Mouse (Mus musculus): Measurements from ENCODE around the gene Get4. TPM values are rescaled to one million over a fixed set of nuclear protein-coding genes. Genes with fewer than 3 reads are reported as not detected.
A peak's percentile ranks its signal among the peaks of the same experiment; 100 is the strongest.

The Get4 gene
- polyA plus RNA-seq, 1 experiment from 2014 or later, result 151 TPM

DNA sequence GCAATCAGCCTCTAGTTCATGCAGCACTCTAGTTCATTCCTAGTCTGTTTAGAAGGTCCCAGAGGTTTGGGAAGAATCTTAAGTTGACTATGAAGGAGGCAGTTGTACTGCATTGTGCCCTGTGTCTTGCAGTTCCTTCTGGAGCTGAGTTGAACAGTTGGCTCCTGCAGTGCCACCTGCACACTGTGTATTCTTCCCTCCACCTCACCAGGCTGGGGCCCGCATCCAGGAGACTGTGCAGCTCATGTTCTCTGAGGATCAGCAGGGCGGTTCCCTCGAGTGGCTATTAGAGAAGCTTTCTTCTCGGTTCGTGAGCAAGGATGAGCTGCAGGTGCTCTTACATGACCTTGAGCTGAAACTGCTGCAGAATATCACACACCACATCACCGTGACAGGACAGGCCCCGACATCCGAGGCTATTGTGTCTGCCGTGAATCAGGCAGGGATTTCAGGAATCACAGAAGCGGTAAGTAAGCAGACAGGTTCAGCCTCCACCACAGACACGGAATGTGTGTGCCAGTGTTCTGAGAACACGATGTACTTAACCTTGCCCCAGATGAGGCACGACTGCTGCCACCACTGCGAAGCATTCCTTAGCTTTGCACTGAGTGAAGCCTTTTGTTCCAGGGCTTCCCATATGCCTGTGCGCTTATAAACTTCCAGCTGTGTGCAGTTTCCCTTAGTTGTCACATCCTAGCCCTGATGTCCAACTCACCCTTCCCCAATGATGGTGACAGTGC lies 10.9 kb upstream of the Get4 start:
- no peak for ATAC-seq (ENCODE audit: insufficient number of reproducible peaks, low FRiP score)
- Histone ChIP-seq H3K27me3 (replicated peaks) (no peaks in the 10 kb centered on the region), H3K4me1 (replicated peaks) (peaks cover 25% of the 10 kb centered on the region), H3K4me3 (no peak overlapping the region), H3K9me3 (replicated peaks) (no peaks in the 10 kb centered on the region), H3K4me2 (no peak overlapping the region), H3K36me3 (peaks cover 94% of the 10 kb centered on the region), H3K27ac (ENCODE audit: poor library complexity, severe bottlenecking) (no peak overlapping the region), H3K9ac (no peak overlapping the region)
- 77% methylated on average over 15 of the region's 15 CpGs for WGBS

DNA sequence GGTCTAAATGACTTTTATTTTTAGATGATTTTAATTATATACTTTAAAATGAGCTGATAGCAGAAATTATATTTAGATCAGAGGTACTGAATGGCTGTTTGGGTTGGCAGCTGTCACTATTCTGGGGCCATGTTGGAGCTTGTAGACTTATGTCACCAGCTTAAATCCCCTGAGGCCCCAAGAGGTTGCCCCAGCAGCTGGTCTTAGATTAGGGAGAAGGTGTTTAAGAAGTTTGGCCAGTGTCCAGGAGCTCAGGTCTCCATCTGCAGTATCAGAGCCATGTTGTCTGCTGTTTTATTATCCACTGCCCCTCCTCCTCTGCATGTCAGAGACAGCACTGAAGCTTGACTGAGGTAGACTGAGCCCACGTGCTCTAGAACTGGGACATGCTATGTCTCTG lies 8.7 kb upstream of the Get4 start:
- no peak overlapping the region for H3K4me2 ChIP-seq
- H3K27ac ChIP-seq (ENCODE audit: poor library complexity, severe bottlenecking), result 0 out of 2 replicates have a peak overlapping the region, but pooled peaks have one; percentile 28
- H3K4me3 ChIP-seq, result no peak overlapping the region
- no peaks in the 10 kb centered on the region for H3K27me3 ChIP-seq (replicated peaks)
- no peaks in the 10 kb centered on the region for H3K9me3 ChIP-seq (replicated peaks)
- H3K36me3 ChIP-seq, result peaks cover 93% of the 10 kb centered on the region
- WGBS, result 57% methylated on average over 1 of the region's 1 CpGs
- ATAC-seq (ENCODE audit: insufficient number of reproducible peaks, low FRiP score), result no peak
- no peak overlapping the region for H3K9ac ChIP-seq
- peaks cover 31% of the 10 kb centered on the region for H3K4me1 ChIP-seq (replicated peaks)

DNA sequence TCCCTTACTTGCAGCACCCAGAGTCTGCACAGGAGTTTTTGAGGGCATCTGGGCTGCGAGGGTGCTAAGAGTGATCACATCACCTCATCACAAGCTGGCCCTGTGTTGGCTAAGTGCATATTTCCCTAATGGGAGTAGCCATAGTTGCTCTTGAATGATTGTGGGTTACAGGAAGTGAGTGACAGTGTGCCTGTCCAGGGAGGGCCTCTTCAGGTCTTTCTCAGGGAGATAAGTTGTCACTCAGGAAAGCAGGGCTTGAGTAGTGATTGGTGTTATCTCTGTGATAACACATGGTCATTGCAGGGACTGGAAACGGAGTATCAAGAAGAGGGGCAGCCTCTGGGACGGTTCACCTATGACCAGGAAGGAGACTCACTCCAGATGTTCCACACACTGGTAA lies 4.4 kb upstream of the Get4 start:
- H3K4me3 ChIP-seq, result no peak overlapping the region
- H3K9me3 ChIP-seq (replicated peaks), result no peaks in the 10 kb centered on the region
- no peak overlapping the region for H3K4me2 ChIP-seq
- H3K27ac ChIP-seq (ENCODE audit: poor library complexity, severe bottlenecking), result no peak overlapping the region
- no peak for ATAC-seq (ENCODE audit: insufficient number of reproducible peaks, low FRiP score)
- H3K36me3 ChIP-seq, result peaks cover 68% of the 10 kb centered on the region
- H3K9ac ChIP-seq, result no peak overlapping the region
- WGBS, result 31% methylated on average over 3 of the region's 3 CpGs
- peaks cover 29% of the 10 kb centered on the region for H3K4me1 ChIP-seq (replicated peaks)
- no peaks in the 10 kb centered on the region for H3K27me3 ChIP-seq (replicated peaks)

DNA sequence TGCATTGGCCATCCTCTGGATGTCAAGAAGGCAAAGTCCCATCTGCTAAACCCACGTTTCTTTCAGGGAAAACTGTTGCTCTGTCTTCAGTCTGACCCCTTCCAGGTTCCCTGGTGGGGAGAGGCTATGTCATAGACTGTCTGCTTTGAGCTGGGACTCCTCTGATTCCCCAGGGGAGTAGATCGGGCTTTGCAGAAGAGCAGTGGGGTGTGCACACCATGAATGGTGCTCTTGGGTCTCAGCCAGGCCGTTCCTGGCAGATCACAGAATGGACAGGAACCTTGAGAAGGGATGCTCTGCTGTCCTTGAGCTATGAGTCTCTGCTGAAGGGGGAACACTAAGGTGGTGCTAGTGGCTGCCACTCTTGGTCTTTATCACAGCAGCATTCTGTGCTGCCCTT lies 3.3 kb upstream of the Get4 start:
- WGBS, result 80% methylated on average over 3 of the region's 3 CpGs
- H3K9ac ChIP-seq, result no peak overlapping the region
- ATAC-seq (ENCODE audit: insufficient number of reproducible peaks, low FRiP score), result no peak
- H3K27ac ChIP-seq (ENCODE audit: poor library complexity, severe bottlenecking), result no peak overlapping the region
- peaks cover 63% of the 10 kb centered on the region for H3K36me3 ChIP-seq
- no peaks in the 10 kb centered on the region for H3K9me3 ChIP-seq (replicated peaks)
- H3K27me3 ChIP-seq (replicated peaks), result no peaks in the 10 kb centered on the region
- H3K4me1 ChIP-seq (replicated peaks), result peaks cover 26% of the 10 kb centered on the region
- H3K4me3 ChIP-seq, result no peak overlapping the region
- H3K4me2 ChIP-seq, result no peak overlapping the region

DNA sequence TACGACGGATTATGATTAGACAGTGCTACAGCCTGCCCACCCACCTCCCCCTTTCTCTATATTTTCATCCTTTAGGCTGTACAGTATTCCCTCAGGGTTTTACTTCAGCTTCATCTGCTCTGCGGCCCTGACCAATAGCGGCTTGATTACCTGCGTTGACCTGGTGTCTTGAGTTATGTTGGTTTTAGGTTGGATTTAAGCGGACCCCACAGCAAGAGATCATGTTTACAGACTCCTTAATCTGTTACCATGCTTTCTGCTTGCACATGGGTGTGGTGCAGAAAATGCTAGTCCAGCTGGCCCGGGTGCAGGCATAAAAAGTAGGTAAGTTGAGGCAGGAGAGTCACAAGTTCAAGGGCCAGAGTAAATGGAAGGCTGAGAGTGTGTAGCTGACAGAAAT lies 845 bp upstream of the Get4 start:
- Histone ChIP-seq H3K9me3 (replicated peaks) (no peaks in the 10 kb centered on the region), H3K9ac (peak overlapping the region; percentile 79; the same call in 1 of the 2 replicates), H3K27me3 (replicated peaks) (no peaks in the 10 kb centered on the region), H3K4me2 (peak overlapping the region; percentile 89), H3K27ac (ENCODE audit: poor library complexity, severe bottlenecking) (0 out of 2 replicates have a peak overlapping the region, but pooled peaks have one; percentile 5), H3K36me3 (peaks cover 39% of the 10 kb centered on the region), H3K4me3 (peak overlapping the region; percentile 80), H3K4me1 (replicated peaks) (peaks cover 47% of the 10 kb centered on the region)
- WGBS, result 82% methylated on average over 7 of the region's 7 CpGs
- ATAC-seq (ENCODE audit: insufficient number of reproducible peaks, low FRiP score), result no peak

DNA sequence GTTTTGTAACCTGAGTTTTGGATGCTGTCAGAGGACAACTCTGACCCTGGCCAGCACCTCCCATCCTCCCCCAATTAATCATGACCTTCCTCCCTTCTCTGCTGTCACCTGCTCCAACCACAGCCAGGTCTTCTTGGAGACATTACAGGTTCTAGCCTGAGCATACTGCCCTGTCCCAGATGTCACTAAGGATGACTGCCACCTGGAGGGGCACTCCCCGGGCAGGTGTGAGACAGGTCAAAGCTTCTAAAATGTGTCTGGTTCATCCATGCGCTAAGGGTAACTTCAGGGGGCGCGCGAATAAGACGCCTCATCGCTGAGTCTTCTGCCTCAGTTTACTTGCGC lies 416 bp upstream of the Get4 start:
- H3K36me3 ChIP-seq, result peaks cover 34% of the 10 kb centered on the region
- peak overlapping the region; percentile 76 for H3K27ac ChIP-seq (ENCODE audit: poor library complexity, severe bottlenecking)
- H3K9ac ChIP-seq, result peak overlapping the region; percentile 79
- H3K4me2 ChIP-seq, result peak overlapping the region; percentile 89
- H3K27me3 ChIP-seq (replicated peaks), result no peaks in the 10 kb centered on the region
- ATAC-seq (ENCODE audit: insufficient number of reproducible peaks, low FRiP score), result peak; percentile 6
- no peaks in the 10 kb centered on the region for H3K9me3 ChIP-seq (replicated peaks)
- peak overlapping the region; percentile 80 for H3K4me3 ChIP-seq
- under 1% methylated on average over 8 of the region's 8 CpGs for WGBS
- H3K4me1 ChIP-seq (replicated peaks), result peaks cover 51% of the 10 kb centered on the region

DNA sequence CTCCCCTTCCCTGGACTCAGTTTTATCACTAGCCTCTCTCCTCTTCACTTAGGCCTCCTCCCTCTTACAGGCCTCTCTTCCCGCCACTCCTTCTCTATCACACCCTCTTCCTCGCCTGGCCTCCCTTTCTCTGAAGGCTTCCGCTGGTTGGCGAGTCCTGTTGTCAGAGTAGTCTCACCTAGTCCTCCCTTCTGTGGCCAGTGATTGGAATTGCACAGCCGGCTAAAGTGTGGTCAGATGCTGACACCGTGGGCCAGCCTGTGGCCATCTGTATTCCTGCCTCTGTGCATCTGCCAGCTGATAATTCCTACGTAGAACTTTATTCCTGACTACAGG lies 754 bp downstream of the Get4 start:
- H3K9me3 ChIP-seq (replicated peaks), result no peaks in the 10 kb centered on the region
- peak overlapping the region; percentile 89 for H3K4me2 ChIP-seq
- no peaks in the 10 kb centered on the region for H3K27me3 ChIP-seq (replicated peaks)
- ATAC-seq (ENCODE audit: insufficient number of reproducible peaks, low FRiP score), result peak; percentile 22
- H3K9ac ChIP-seq, result peak overlapping the region; percentile 87
- peaks cover 58% of the 10 kb centered on the region for H3K4me1 ChIP-seq (replicated peaks)
- WGBS, result 0% methylated on average over 7 of the region's 7 CpGs
- H3K36me3 ChIP-seq, result peaks cover 28% of the 10 kb centered on the region
- H3K4me3 ChIP-seq, result peak overlapping the region; percentile 80
- peak overlapping the region; percentile 92 for H3K27ac ChIP-seq (ENCODE audit: poor library complexity, severe bottlenecking)

DNA sequence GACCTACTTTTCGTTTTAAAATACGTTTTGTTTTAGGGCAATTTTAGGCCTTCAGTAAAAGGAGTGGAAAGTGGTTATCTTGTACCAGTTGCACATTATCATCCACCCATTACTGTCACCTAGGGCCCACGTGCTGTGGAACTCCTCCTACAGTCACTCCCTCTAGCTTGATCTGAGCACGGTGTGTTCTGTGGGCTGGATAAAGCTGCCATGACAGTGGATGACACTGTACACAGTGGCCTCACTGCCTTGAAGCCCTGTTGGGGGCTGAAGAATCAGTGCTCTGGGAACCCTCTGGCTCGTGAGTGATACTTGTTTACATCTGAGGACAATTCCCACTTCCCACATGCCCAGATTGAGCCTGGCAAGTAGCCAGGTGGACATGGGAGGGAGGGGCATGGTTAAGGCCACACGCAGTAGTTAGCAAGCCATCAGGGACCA lies 1.2 kb downstream of the Get4 start:
- no peaks in the 10 kb centered on the region for H3K9me3 ChIP-seq (replicated peaks)
- H3K4me1 ChIP-seq (replicated peaks), result peaks cover 61% of the 10 kb centered on the region
- peak overlapping the region; percentile 92 for H3K27ac ChIP-seq (ENCODE audit: poor library complexity, severe bottlenecking)
- WGBS, result 1% methylated on average over 6 of the region's 6 CpGs
- H3K4me2 ChIP-seq, result peak overlapping the region; percentile 89
- peak overlapping the region; percentile 87 for H3K9ac ChIP-seq
- ATAC-seq (ENCODE audit: insufficient number of reproducible peaks, low FRiP score), result 0 out of 2 replicates have a peak, but pooled peaks have one; percentile 29
- H3K4me3 ChIP-seq, result peak overlapping the region; percentile 80
- H3K27me3 ChIP-seq (replicated peaks), result no peaks in the 10 kb centered on the region
- H3K36me3 ChIP-seq, result peaks cover 24% of the 10 kb centered on the region

DNA sequence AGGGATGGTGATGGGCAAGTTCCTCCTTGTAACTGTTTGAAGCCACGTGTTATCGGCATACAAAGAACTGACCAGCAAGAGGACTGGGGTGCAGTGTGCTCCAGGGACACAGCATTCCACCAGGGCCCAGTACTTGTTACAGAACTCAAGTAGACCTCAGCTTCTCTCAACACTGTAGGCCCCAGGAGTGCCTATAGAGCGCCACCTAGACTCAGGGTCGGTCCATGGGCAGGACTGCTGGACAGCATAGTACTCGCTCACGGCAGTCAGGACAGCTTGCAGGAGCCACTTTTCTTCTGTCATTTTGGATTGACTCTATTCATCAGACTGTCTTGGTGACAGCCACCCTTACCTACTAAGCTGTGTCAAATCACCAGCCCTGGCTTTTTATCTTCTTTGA lies 2.8 kb downstream of the Get4 start:
- Histone ChIP-seq H3K9me3 (replicated peaks) (no peaks in the 10 kb centered on the region), H3K4me1 (replicated peaks) (peaks cover 74% of the 10 kb centered on the region), H3K27ac (ENCODE audit: poor library complexity, severe bottlenecking) (0 out of 2 replicates have a peak overlapping the region, but pooled peaks have one; percentile 22), H3K9ac (peak overlapping the region; percentile 11; the same call in 1 of the 2 replicates), H3K27me3 (replicated peaks) (no peaks in the 10 kb centered on the region), H3K4me2 (no peak overlapping the region), H3K4me3 (no peak overlapping the region), H3K36me3 (peaks cover 14% of the 10 kb centered on the region)
- no peak for ATAC-seq (ENCODE audit: insufficient number of reproducible peaks, low FRiP score)
- 74% methylated on average over 6 of the region's 6 CpGs for WGBS

DNA sequence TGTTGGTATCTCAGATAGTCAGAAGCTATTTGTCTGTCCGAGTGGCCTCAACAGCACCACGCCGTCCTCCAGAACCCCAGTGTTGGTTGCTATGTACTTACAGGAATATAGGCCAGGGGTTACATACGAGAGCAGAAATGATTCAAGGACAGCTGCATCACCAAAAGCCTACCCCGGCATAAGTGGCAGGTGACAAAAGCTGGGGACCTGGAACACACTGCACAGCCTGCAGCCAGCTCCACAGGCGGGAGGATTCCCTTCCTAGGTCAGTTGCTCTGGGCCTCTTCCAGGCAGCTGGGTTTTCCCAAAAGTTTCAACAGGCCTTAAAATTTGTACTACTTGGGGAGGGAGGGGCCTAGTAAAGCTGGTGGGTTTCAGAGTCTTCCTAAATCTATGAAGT lies 3.7 kb downstream of the Get4 start:
- peaks cover 83% of the 10 kb centered on the region for H3K4me1 ChIP-seq (replicated peaks)
- ATAC-seq (ENCODE audit: insufficient number of reproducible peaks, low FRiP score), result no peak
- H3K36me3 ChIP-seq, result peaks cover 9% of the 10 kb centered on the region; the same call in 1 of the 2 replicates
- H3K4me2 ChIP-seq, result no peak overlapping the region
- H3K9me3 ChIP-seq (replicated peaks), result no peaks in the 10 kb centered on the region
- peak overlapping the region; percentile 55; the same call in 1 of the 2 replicates for H3K9ac ChIP-seq
- H3K27ac ChIP-seq (ENCODE audit: poor library complexity, severe bottlenecking), result peak overlapping the region; percentile 49; the same call in 1 of the 2 replicates
- WGBS, result 76% methylated on average over 6 of the region's 6 CpGs
- H3K27me3 ChIP-seq (replicated peaks), result no peaks in the 10 kb centered on the region
- no peak overlapping the region for H3K4me3 ChIP-seq

DNA sequence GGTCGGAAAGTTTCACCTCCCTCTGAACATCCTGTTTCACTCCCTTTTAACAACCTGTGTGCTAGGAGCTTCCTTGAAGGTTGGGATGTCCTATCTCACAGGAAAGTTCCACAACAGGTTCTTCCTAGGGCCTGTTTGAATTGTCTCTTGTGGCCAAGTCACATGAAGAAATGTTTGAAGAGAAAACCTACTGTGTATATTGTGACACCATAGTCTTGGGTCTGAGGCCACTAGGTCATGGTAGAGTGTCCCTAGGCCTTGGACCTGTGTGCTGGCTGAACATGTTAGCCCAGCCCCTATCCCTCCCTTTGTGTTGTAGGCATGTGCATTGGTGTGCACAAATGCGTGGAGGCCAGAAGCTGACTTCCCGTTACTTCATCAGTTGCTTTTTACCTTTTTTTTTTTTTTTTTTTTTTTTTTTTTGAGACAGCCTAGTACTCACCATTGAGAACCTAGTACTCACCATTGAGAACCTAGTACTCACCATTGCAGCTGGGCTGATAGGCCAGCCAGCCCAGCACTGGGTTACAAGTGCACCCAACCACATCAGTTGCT lies 4.2 kb downstream of the Get4 start:
- ATAC-seq (ENCODE audit: insufficient number of reproducible peaks, low FRiP score), result no peak
- no peak overlapping the region for H3K4me3 ChIP-seq
- H3K4me1 ChIP-seq (replicated peaks), result peaks cover 82% of the 10 kb centered on the region
- H3K27me3 ChIP-seq (replicated peaks), result no peaks in the 10 kb centered on the region
- H3K36me3 ChIP-seq, result peaks cover 14% of the 10 kb centered on the region
- no peak overlapping the region for H3K4me2 ChIP-seq
- H3K27ac ChIP-seq (ENCODE audit: poor library complexity, severe bottlenecking), result peak overlapping the region; percentile 85
- whole genome bisulfite sequencing, result 77% methylated on average over 3 of the region's 3 CpGs
- no peaks in the 10 kb centered on the region for H3K9me3 ChIP-seq (replicated peaks)
- no peak overlapping the region for H3K9ac ChIP-seq

All from heart, embryonic 12.5 days (tissue).